Mouse (Mus musculus) megakaryocyte, embryonic 14.5 days (primary cell): ENCODE results near the gene Dnttip1. TPM values are rescaled to one million over a fixed set of nuclear protein-coding genes. Genes with fewer than 3 reads are reported as not detected.
A peak's percentile ranks its signal among the peaks of the same experiment; 100 is the strongest.

Experiments
- H3K27me3 ChIP-seq: replicated peaks from 2 replicates; pipeline ENCODE3; 2012; ENCODE audit warnings: inconsistent platforms
- H3K36me3 ChIP-seq: replicated peaks from 2 replicates; pipeline ENCODE3; 2012; ENCODE audit warnings: low read length, inconsistent platforms, mixed read lengths
- H3K4me1 ChIP-seq: 2 replicates; pipeline ENCODE4 v1.6.1; 2012; ENCODE audit warnings: inconsistent platforms
- H3K4me3 ChIP-seq: replicated peaks from 2 replicates; pipeline ENCODE3; 2012; ENCODE audit warnings: moderate library complexity, mild to moderate bottlenecking, inconsistent platforms
- H3K9me3 ChIP-seq: 2 replicates; pipeline ENCODE4 v1.6.1; 2012; ENCODE audit warnings: inconsistent platforms
- FLI1 ChIP-seq: IDR thresholded peaks from 2 replicates; pipeline ENCODE4 v1.6.1; 2012; ENCODE audit warnings: low read length, inconsistent platforms, mixed read lengths
- GATA1 ChIP-seq: IDR thresholded peaks from 3 replicates; pipeline ENCODE4 v1.6.1; 2012; ENCODE audit warnings: mixed read lengths, low read length, inconsistent platforms, borderline replicate concordance
- polyA plus RNA-seq: library from polyadenylated mRNA; stranded (reverse); fragments of >175 nt; gene quantifications from 2 replicates; pipeline ENCODE4 v1.2.3, GENCODE M21; 2012; ENCODE audit warnings: low replicate concordance; ENCODE audit not compliant: insufficient read depth

Gene Dnttip1
- polyA plus RNA-seq, 1 experiment: 41.6 TPM

GRCm38 (mm10) chr2:164800252-164801004 lies 54.6 kb downstream of the Dnttip1 start:
- H3K4me1 ChIP-seq: peaks cover 36% of the 10 kb centered on the region
- no peak for TF ChIP-seq FLI1
- no peak for TF ChIP-seq GATA1
- H3K27me3 ChIP-seq: no peaks in the 10 kb centered on the region
- H3K9me3 ChIP-seq: no peaks in the 10 kb centered on the region
- H3K36me3 ChIP-seq: peaks cover 71% of the 10 kb centered on the region
- no peak overlapping the region for H3K4me3 ChIP-seq

- H3K9me3 ChIP-seq: no peaks in the 10 kb centered on the region
- peak overlapping the region; percentile 98 for H3K4me3 ChIP-seq
- no peaks in the 10 kb centered on the region for H3K27me3 ChIP-seq
- no peak for TF ChIP-seq FLI1
- TF ChIP-seq GATA1: no peak
- peaks cover 59% of the 10 kb centered on the region for H3K4me1 ChIP-seq
- peaks cover 49% of the 10 kb centered on the region for H3K36me3 ChIP-seq
Observed at GRCm38 (mm10) chr2:164803201-164803920, 57.6 kb downstream of the Dnttip1 start.

- Histone ChIP-seq H3K4me3 (peak overlapping the region; percentile 98), H3K36me3 (peaks cover 54% of the 10 kb centered on the region), H3K27me3 (no peaks in the 10 kb centered on the region), H3K4me1 (peaks cover 59% of the 10 kb centered on the region), H3K9me3 (no peaks in the 10 kb centered on the region)
- no peak for TF ChIP-seq GATA1
- TF ChIP-seq FLI1: no peak
Observed at GRCm38 (mm10) chr2:164803921-164804313, 58.1 kb downstream of the Dnttip1 start.

- Histone ChIP-seq H3K36me3 (peaks cover 54% of the 10 kb centered on the region), H3K9me3 (no peaks in the 10 kb centered on the region), H3K27me3 (no peaks in the 10 kb centered on the region), H3K4me1 (peaks cover 56% of the 10 kb centered on the region), H3K4me3 (peak within 1 kb of the TSS; percentile 98)
- TF ChIP-seq FLI1 (peak; percentile 83; the same call in 1 of the 2 replicates), GATA1 (no peak)
Observed at GRCm38 (mm10) chr2:164804533-164805331, 58.9 kb downstream of the Dnttip1 start, which contains the start of the genes Acot8 and Zswim3. TSS of gene Acot8 (minus strand) at chr2:164804882. TSS of gene Zswim3 (plus strand) at chr2:164805098.

GRCm38 (mm10) chr2:164805332-164805718 lies 59.5 kb downstream of the Dnttip1 start:
- H3K4me1 ChIP-seq: peaks cover 55% of the 10 kb centered on the region
- no peaks in the 10 kb centered on the region for H3K9me3 ChIP-seq
- peaks cover 54% of the 10 kb centered on the region for H3K36me3 ChIP-seq
- H3K4me3 ChIP-seq: peak overlapping the region; percentile 98
- no peaks in the 10 kb centered on the region for H3K27me3 ChIP-seq
- TF ChIP-seq FLI1 (no peak), GATA1 (no peak)

- no peaks in the 10 kb centered on the region for H3K9me3 ChIP-seq
- TF ChIP-seq FLI1: no peak
- TF ChIP-seq GATA1: no peak
- peak overlapping the region; percentile 72 for H3K4me3 ChIP-seq
- H3K36me3 ChIP-seq: peaks cover 51% of the 10 kb centered on the region
- H3K27me3 ChIP-seq: no peaks in the 10 kb centered on the region
- H3K4me1 ChIP-seq: peaks cover 51% of the 10 kb centered on the region
Observed at GRCm38 (mm10) chr2:164806614-164807013, 60.8 kb downstream of the Dnttip1 start.

- Histone ChIP-seq H3K9me3 (no peaks in the 10 kb centered on the region), H3K27me3 (no peaks in the 10 kb centered on the region), H3K4me1 (peaks cover 26% of the 10 kb centered on the region), H3K36me3 (peaks cover 77% of the 10 kb centered on the region), H3K4me3 (no peak overlapping the region)
- TF ChIP-seq GATA1 (no peak), FLI1 (no peak)
Observed at GRCm38 (mm10) chr2:164813557-164813956, 67.8 kb downstream of the Dnttip1 start.

- Histone ChIP-seq H3K36me3 (peaks cover 74% of the 10 kb centered on the region), H3K4me3 (no peak overlapping the region), H3K9me3 (no peaks in the 10 kb centered on the region), H3K27me3 (no peaks in the 10 kb centered on the region), H3K4me1 (peaks cover 29% of the 10 kb centered on the region)
- no peak for TF ChIP-seq GATA1
Observed at GRCm38 (mm10) chr2:164815348-164815747, 69.6 kb downstream of the Dnttip1 start.

- TF ChIP-seq GATA1: no peak
- no peak for TF ChIP-seq FLI1
- Histone ChIP-seq H3K9me3 (no peaks in the 10 kb centered on the region), H3K27me3 (no peaks in the 10 kb centered on the region), H3K4me1 (peaks cover 29% of the 10 kb centered on the region), H3K4me3 (peak overlapping the region; percentile 33), H3K36me3 (peaks cover 74% of the 10 kb centered on the region)
Observed at GRCm38 (mm10) chr2:164815821-164816220, 70.0 kb downstream of the Dnttip1 start.
